Mouse (Mus musculus) monocyte, adult 59 days (primary cell): ENCODE measurements around the gene Gm8653. TPM values are rescaled to one million over a fixed set of nuclear protein-coding genes. Genes with fewer than 3 reads are reported as not detected.

Experiments used
- total RNA-seq, 2 experiments: library from RNA; stranded (reverse); gene quantifications; one replicate each; pipeline ENCODE4 v1.2.4; 2023

The Gm8653 gene
- not detected for total RNA-seq

GRCm38 (mm10) chr7:22201164-22201563, at the start of gene Gm8653:
TSS of gene Gm8653 (minus strand) at chr7:22201264.

GRCm38 (mm10) chr7:22229384-22229783, 28.3 kb upstream of the Gm8653 start, which contains the start of gene Gm8453:
TSS of gene Gm8453 (minus strand) at chr7:22229484.

GRCm38 (mm10) chr7:22189077-22189476, 12.0 kb downstream of the Gm8653 start, which contains the start of gene Vmn1r143:
TSS of gene Vmn1r143 (plus strand) at chr7:22189377.

GRCm38 (mm10) chr7:22163935-22164334, 37.1 kb downstream of the Gm8653 start, which contains the start of gene Vmn1r142:
TSS of gene Vmn1r142 (minus strand) at chr7:22164035.

Other genes starting within 250 kb of the Gm8653 start
- gene Vmn1r137, start 206.7 kb downstream of the Gm8653 start, total RNA-seq, result not detected
- not detected for gene Vmn1r138, start 172.4 kb downstream of the Gm8653 start, total RNA-seq
- not detected for gene Gm6176, start 145.0 kb downstream of the Gm8653 start, total RNA-seq
- not detected for gene Vmn1r139, start 132.2 kb downstream of the Gm8653 start, total RNA-seq
- gene Gm16451, start 83.0 kb downstream of the Gm8653 start, total RNA-seq, result not detected
- not detected for gene Gm10666, start 66.5 kb downstream of the Gm8653 start, total RNA-seq
- not detected for gene Vmn1r142, start 37.2 kb downstream of the Gm8653 start, total RNA-seq
- gene Vmn1r143, start 11.9 kb downstream of the Gm8653 start, total RNA-seq, result not detected
- gene Gm8453, start 28.2 kb upstream of the Gm8653 start, total RNA-seq, result not detected
- gene Gm4187, start 128.5 kb upstream of the Gm8653 start, total RNA-seq, result not detected
- not detected for gene Gm8660, start 169.8 kb upstream of the Gm8653 start, total RNA-seq
- gene Vmn1r148, start 212.3 kb upstream of the Gm8653 start, total RNA-seq, result not detected
- gene Vmn1r149, start 237.0 kb upstream of the Gm8653 start, total RNA-seq, result not detected